Mouse (Mus musculus) forebrain, embryonic 12.5 days (tissue): ENCODE measurements at regions not wholly inside any gene's neighbourhood (a gene's known extent, or its start where the extent isn't known, plus 50 kb on each side); places are given as distances from the start of the nearest gene placed in this dataset.

ENCODE experiments used
- ATAC-seq: fragments of 200-750 bp; cut with Nextera tagmentation; 2 replicates; pipeline ENCODE4 v1.8.0; 2017; ENCODE audit warnings: moderate TSS enrichment; ENCODE audit not compliant: low FRiP score
- H3K27ac ChIP-seq: fragments of 300-500 bp; sonication (generic); 2 replicates; pipeline ENCODE4 v1.5.1; 2016; ENCODE audit warnings: mild to moderate bottlenecking
- H3K27me3 ChIP-seq: fragments of 300-500 bp; sonication (generic); 2 replicates; pipeline ENCODE4 v1.6.1; 2016; ENCODE audit warnings: mild to moderate bottlenecking
- H3K36me3 ChIP-seq: fragments of 300-500 bp; sonication (generic); replicated peaks from 2 replicates; pipeline ENCODE4 v1.6.1; 2016; ENCODE audit warnings: mild to moderate bottlenecking
- H3K4me1 ChIP-seq: fragments of 300-500 bp; sonication (generic); 2 replicates; pipeline ENCODE4 v1.6.1; 2016
- H3K4me2 ChIP-seq: fragments of 300-500 bp; sonication (generic); 2 replicates; pipeline ENCODE4 v1.6.1; 2016; ENCODE audit warnings: mild to moderate bottlenecking, moderate library complexity
- H3K4me3 ChIP-seq: fragments of 300-500 bp; sonication (generic); replicated peaks from 2 replicates; pipeline ENCODE4 v1.5.1; 2016; ENCODE audit warnings: mild to moderate bottlenecking
- H3K9ac ChIP-seq: fragments of 300-500 bp; sonication (generic); 2 replicates; pipeline ENCODE4 v1.6.1; 2016; ENCODE audit warnings: mild to moderate bottlenecking
- H3K9me3 ChIP-seq: fragments of 300-500 bp; sonication (generic); 2 replicates; pipeline ENCODE4 v1.6.1; 2016
- WGBS: fragments of 180-500 bp; shearing (Covaris S2); methylation state at CpG from one replicate; pipeline ENCODE4 v1.1.7; 2016; 5-methylcytosine and 5-hydroxymethylcytosine counted together

- WGBS = 21% methylated on average over 4 of the region's 4 CpGs
- Histone ChIP-seq H3K27me3 (peaks cover 20% of the 10 kb centered on the region), H3K4me1 (peaks cover 21% of the 10 kb centered on the region), H3K27ac (no peak overlapping the region), H3K36me3 (no peaks in the 10 kb centered on the region), H3K4me2 (peak overlapping the region; percentile 10; the same call in 1 of the 2 replicates), H3K4me3 (no peak overlapping the region), H3K9me3 (no peaks in the 10 kb centered on the region), H3K9ac (no peak overlapping the region)
- peak; percentile 74 for ATAC-seq
Observed at GRCm38 (mm10) chr6:99844775-99845507, 118.7 kb upstream of the Prok2 start.

GRCm38 (mm10) chr6:99843507-99843906 lies 117.3 kb upstream of the Prok2 start:
- H3K27ac ChIP-seq = no peak overlapping the region
- no peak overlapping the region for H3K4me3 ChIP-seq
- H3K9ac ChIP-seq = no peak overlapping the region
- peaks cover 21% of the 10 kb centered on the region for H3K4me1 ChIP-seq
- no peak for ATAC-seq
- no peaks in the 10 kb centered on the region for H3K36me3 ChIP-seq
- no peak overlapping the region for H3K4me2 ChIP-seq
- no peaks in the 10 kb centered on the region for H3K9me3 ChIP-seq
- WGBS = 69% methylated on average over 3 of the region's 3 CpGs
- peaks cover 20% of the 10 kb centered on the region for H3K27me3 ChIP-seq

GRCm38 (mm10) chr6:99842723-99843122 lies 116.5 kb upstream of the Prok2 start:
- Histone ChIP-seq H3K4me1 (peaks cover 21% of the 10 kb centered on the region), H3K27ac (no peak overlapping the region), H3K9ac (no peak overlapping the region), H3K36me3 (no peaks in the 10 kb centered on the region), H3K4me3 (no peak overlapping the region), H3K9me3 (no peaks in the 10 kb centered on the region), H3K27me3 (peaks cover 20% of the 10 kb centered on the region), H3K4me2 (no peak overlapping the region)
- ATAC-seq = no peak

GRCm38 (mm10) chr6:99840823-99841222 lies 114.6 kb upstream of the Prok2 start:
- Histone ChIP-seq H3K9me3 (no peaks in the 10 kb centered on the region), H3K4me1 (peaks cover 20% of the 10 kb centered on the region), H3K9ac (no peak overlapping the region), H3K27ac (no peak overlapping the region), H3K27me3 (peaks cover 20% of the 10 kb centered on the region), H3K4me3 (no peak overlapping the region), H3K36me3 (no peaks in the 10 kb centered on the region), H3K4me2 (no peak overlapping the region)
- WGBS = 88% methylated on average over 6 of the region's 6 CpGs
- ATAC-seq = no peak

GRCm38 (mm10) chr6:99833323-99833722 lies 107.1 kb upstream of the Prok2 start:
- H3K4me3 ChIP-seq = no peak overlapping the region
- no peak overlapping the region for H3K27ac ChIP-seq
- H3K36me3 ChIP-seq = no peaks in the 10 kb centered on the region
- no peaks in the 10 kb centered on the region for H3K9me3 ChIP-seq
- H3K4me2 ChIP-seq = no peak overlapping the region
- no peak overlapping the region for H3K9ac ChIP-seq
- peak; percentile 51; the same call in 1 of the 2 replicates for ATAC-seq
- peaks cover 5% of the 10 kb centered on the region; the same call in 1 of the 2 replicates for H3K4me1 ChIP-seq
- no peaks in the 10 kb centered on the region for H3K27me3 ChIP-seq
- WGBS = 55% methylated on average over 3 of the region's 3 CpGs

- 87% methylated on average over 5 of the region's 5 CpGs for WGBS
- Histone ChIP-seq H3K4me1 (peaks cover 12% of the 10 kb centered on the region), H3K27ac (no peak overlapping the region), H3K9ac (no peak overlapping the region), H3K27me3 (no peaks in the 10 kb centered on the region), H3K36me3 (no peaks in the 10 kb centered on the region), H3K4me3 (no peak overlapping the region), H3K9me3 (no peaks in the 10 kb centered on the region), H3K4me2 (no peak overlapping the region)
- ATAC-seq = no peak
Observed at GRCm38 (mm10) chr6:99827625-99828024, 101.4 kb upstream of the Prok2 start.

- WGBS = 48% methylated on average over 6 of the region's 6 CpGs
- H3K27ac ChIP-seq = peak overlapping the region; percentile 46
- H3K9ac ChIP-seq = no peak overlapping the region
- H3K4me3 ChIP-seq = no peak overlapping the region
- H3K4me2 ChIP-seq = no peak overlapping the region
- H3K4me1 ChIP-seq = peaks cover 12% of the 10 kb centered on the region
- no peaks in the 10 kb centered on the region for H3K9me3 ChIP-seq
- no peaks in the 10 kb centered on the region for H3K36me3 ChIP-seq
- no peaks in the 10 kb centered on the region for H3K27me3 ChIP-seq
- peak; percentile 39; the same call in 1 of the 2 replicates for ATAC-seq
Observed at GRCm38 (mm10) chr6:99824808-99825207, 98.6 kb upstream of the Prok2 start.

GRCm38 (mm10) chr6:99822471-99822870 lies 96.3 kb upstream of the Prok2 start:
- WGBS = 77% methylated on average over 2 of the region's 2 CpGs
- Histone ChIP-seq H3K27ac (no peak overlapping the region), H3K4me1 (peaks cover 12% of the 10 kb centered on the region), H3K9ac (no peak overlapping the region), H3K27me3 (no peaks in the 10 kb centered on the region), H3K9me3 (no peaks in the 10 kb centered on the region), H3K4me2 (no peak overlapping the region), H3K36me3 (no peaks in the 10 kb centered on the region), H3K4me3 (no peak overlapping the region)
- ATAC-seq = no peak

GRCm38 (mm10) chr6:99819255-99819929 lies 93.2 kb upstream of the Prok2 start:
- no peak overlapping the region for H3K27ac ChIP-seq
- 73% methylated on average over 8 of the region's 8 CpGs for WGBS
- H3K9me3 ChIP-seq = no peaks in the 10 kb centered on the region
- no peak for ATAC-seq
- H3K9ac ChIP-seq = no peak overlapping the region
- H3K27me3 ChIP-seq = no peaks in the 10 kb centered on the region
- H3K4me1 ChIP-seq = peaks cover 3% of the 10 kb centered on the region
- no peaks in the 10 kb centered on the region for H3K36me3 ChIP-seq
- no peak overlapping the region for H3K4me2 ChIP-seq
- H3K4me3 ChIP-seq = no peak overlapping the region

- H3K9ac ChIP-seq = no peak overlapping the region
- H3K4me1 ChIP-seq = peaks cover 3% of the 10 kb centered on the region; the same call in 1 of the 2 replicates
- no peaks in the 10 kb centered on the region for H3K27me3 ChIP-seq
- H3K4me3 ChIP-seq = no peak overlapping the region
- no peak overlapping the region for H3K27ac ChIP-seq
- no peak for ATAC-seq
- no peaks in the 10 kb centered on the region for H3K36me3 ChIP-seq
- WGBS = 90% methylated on average over 6 of the region's 6 CpGs
- no peak overlapping the region for H3K4me2 ChIP-seq
- no peaks in the 10 kb centered on the region for H3K9me3 ChIP-seq
Observed at GRCm38 (mm10) chr6:99818486-99818885, 92.3 kb upstream of the Prok2 start.

- Histone ChIP-seq H3K4me1 (peaks cover 3% of the 10 kb centered on the region; the same call in 1 of the 2 replicates), H3K9ac (no peak overlapping the region), H3K27ac (no peak overlapping the region), H3K36me3 (no peaks in the 10 kb centered on the region), H3K4me3 (no peak overlapping the region), H3K27me3 (no peaks in the 10 kb centered on the region), H3K9me3 (no peaks in the 10 kb centered on the region), H3K4me2 (no peak overlapping the region)
- no peak for ATAC-seq
- WGBS = 90% methylated on average over 1 of the region's 1 CpGs
Observed at GRCm38 (mm10) chr6:99817245-99817644, 91.1 kb upstream of the Prok2 start.

- Histone ChIP-seq H3K27me3 (no peaks in the 10 kb centered on the region), H3K4me3 (no peak overlapping the region), H3K36me3 (no peaks in the 10 kb centered on the region), H3K4me2 (no peak overlapping the region), H3K9ac (no peak overlapping the region), H3K27ac (no peak overlapping the region), H3K4me1 (0 out of 2 replicates have a peak, but pooled peaks cover 3% of the 10 kb centered on the region), H3K9me3 (no peaks in the 10 kb centered on the region)
- WGBS = 90% methylated on average over 4 of the region's 4 CpGs
- no peak for ATAC-seq
Observed at GRCm38 (mm10) chr6:99813102-99813501, 86.9 kb upstream of the Prok2 start.

GRCm38 (mm10) chr6:99811842-99812241 lies 85.7 kb upstream of the Prok2 start:
- H3K4me2 ChIP-seq = no peak overlapping the region
- no peak overlapping the region for H3K27ac ChIP-seq
- WGBS = 70% methylated on average over 4 of the region's 4 CpGs
- 0 out of 2 replicates have a peak, but pooled peaks cover 3% of the 10 kb centered on the region for H3K4me1 ChIP-seq
- no peak for ATAC-seq
- no peaks in the 10 kb centered on the region for H3K9me3 ChIP-seq
- peaks cover 4% of the 10 kb centered on the region; the same call in 1 of the 2 replicates for H3K27me3 ChIP-seq
- no peak overlapping the region for H3K9ac ChIP-seq
- no peaks in the 10 kb centered on the region for H3K36me3 ChIP-seq
- no peak overlapping the region for H3K4me3 ChIP-seq
